Mouse (Mus musculus) lung, postnatal 0 days (tissue): ENCODE data around the gene Fhl2. TPM values are rescaled to one million over a fixed set of nuclear protein-coding genes. Genes with fewer than 3 reads are reported as not detected.

Experiments
- ATAC-seq: fragments of 200-750 bp; cut with Nextera tagmentation; 2 replicates; pipeline ENCODE4 v1.8.0; 2017; ENCODE audit warnings: moderate library complexity
- DNase-seq: peaks from one replicate; pipeline ENCODE4 v3.0.0-alpha.2; 2016; ENCODE audit warnings: low spot score
- H3K27ac ChIP-seq: fragments of 300-500 bp; sonication (generic); 2 replicates; pipeline ENCODE4 v1.5.1; 2014; ENCODE audit warnings: antibody characterized with exemption, mild to moderate bottlenecking, low read length, mixed read lengths
- H3K27me3 ChIP-seq: fragments of 300-500 bp; sonication (generic); replicated peaks from 2 replicates; pipeline ENCODE4 v1.6.1; 2014; ENCODE audit warnings: low read length, mixed read lengths; ENCODE audit not compliant: insufficient read depth
- H3K36me3 ChIP-seq: fragments of 300-500 bp; sonication (generic); 2 replicates; pipeline ENCODE4 v1.6.1; 2014; ENCODE audit warnings: low read length, mixed read lengths; ENCODE audit not compliant: insufficient read depth
- H3K4me1 ChIP-seq: fragments of 300-500 bp; sonication (generic); 2 replicates; pipeline ENCODE4 v1.6.1; 2014; ENCODE audit warnings: antibody characterized with exemption, low read depth, low read length, mixed read lengths; ENCODE audit not compliant: insufficient read depth
- H3K4me2 ChIP-seq: fragments of 300-500 bp; sonication (generic); replicated peaks from 2 replicates; pipeline ENCODE4 v1.6.1; 2014; ENCODE audit warnings: low read depth, mild to moderate bottlenecking, low read length, moderate library complexity, mixed read lengths
- H3K4me3 ChIP-seq: fragments of 300-500 bp; sonication (generic); 2 replicates; pipeline ENCODE4 v1.5.1; 2014; ENCODE audit warnings: low read depth, low read length
- H3K9ac ChIP-seq: fragments of 300-500 bp; sonication (generic); replicated peaks from 2 replicates; pipeline ENCODE4 v1.6.1; 2014; ENCODE audit warnings: low read depth, mild to moderate bottlenecking
- H3K9me3 ChIP-seq: fragments of 300-500 bp; sonication (generic); 2 replicates; pipeline ENCODE4 v1.6.1; 2016; ENCODE audit warnings: low read length, mixed read lengths
- CTCF ChIP-seq: IDR thresholded peaks from 2 replicates; pipeline ENCODE4 v1.5.1; 2016; ENCODE audit warnings: antibody characterized with exemption, mild to moderate bottlenecking
- EP300 ChIP-seq: IDR thresholded peaks from 2 replicates; pipeline ENCODE4 v1.6.1; 2016; ENCODE audit warnings: antibody characterized with exemption, mild to moderate bottlenecking, control low read depth
- WGBS: fragments of 180-500 bp; shearing (Covaris S2); extraction: QIAGEN DNeasy Blood & Tissue Kit; methylation state at CpG from one replicate; pipeline ENCODE4 v1.1.7; 2014; 5-methylcytosine and 5-hydroxymethylcytosine counted together
- polyA plus RNA-seq: library from polyadenylated mRNA; unstranded; fragments of >200 nt; fragmentation: Nextera tagmentation; extraction: Ambion mirVana; gene quantifications from 2 replicates; pipeline ENCODE4 v1.2.1, GENCODE M21; 2015

The Fhl2 gene
- polyA plus RNA-seq, 1 experiment from 2014 or later: 21.0 TPM

GRCm38 (mm10) chr1:43150225-43150624, 46.6 kb downstream of the Fhl2 start:
- H3K36me3 ChIP-seq: no peaks in the 10 kb centered on the region
- WGBS: 50% methylated on average over 3 of the region's 3 CpGs
- TF ChIP-seq EP300 (no peak), CTCF (no peak)
- no peak overlapping the region for H3K27ac ChIP-seq
- DNase-seq: no peak
- H3K4me1 ChIP-seq: no peaks in the 10 kb centered on the region
- H3K9ac ChIP-seq: no peak overlapping the region
- no peak for ATAC-seq
- H3K4me2 ChIP-seq: no peak overlapping the region
- H3K27me3 ChIP-seq: no peaks in the 10 kb centered on the region
- no peak overlapping the region for H3K4me3 ChIP-seq
- H3K9me3 ChIP-seq: no peaks in the 10 kb centered on the region

GRCm38 (mm10) chr1:43147474-43147873, 49.3 kb downstream of the Fhl2 start:
- Histone ChIP-seq H3K36me3 (no peaks in the 10 kb centered on the region), H3K4me3 (no peak overlapping the region), H3K27ac (no peak overlapping the region), H3K9me3 (no peaks in the 10 kb centered on the region), H3K9ac (no peak overlapping the region), H3K27me3 (no peaks in the 10 kb centered on the region), H3K4me2 (no peak overlapping the region), H3K4me1 (no peaks in the 10 kb centered on the region)
- DNase-seq (no peak), ATAC-seq (no peak)
- TF ChIP-seq EP300 (no peak), CTCF (no peak)
- WGBS: 73% methylated on average over 2 of the region's 2 CpGs

GRCm38 (mm10) chr1:43145388-43145787, 51.4 kb downstream of the Fhl2 start:
- no peaks in the 10 kb centered on the region for H3K9me3 ChIP-seq
- no peak overlapping the region for H3K4me2 ChIP-seq
- no peaks in the 10 kb centered on the region for H3K36me3 ChIP-seq
- H3K4me3 ChIP-seq: no peak overlapping the region
- H3K4me1 ChIP-seq: no peaks in the 10 kb centered on the region
- H3K27ac ChIP-seq: no peak overlapping the region
- TF ChIP-seq CTCF (no peak), EP300 (no peak)
- H3K27me3 ChIP-seq: no peaks in the 10 kb centered on the region
- WGBS: 50% methylated on average over 6 of the region's 6 CpGs
- H3K9ac ChIP-seq: no peak overlapping the region
- ATAC-seq (no peak), DNase-seq (no peak)

GRCm38 (mm10) chr1:43144338-43144906, 52.4 kb downstream of the Fhl2 start:
- no peaks in the 10 kb centered on the region for H3K4me1 ChIP-seq
- no peaks in the 10 kb centered on the region for H3K9me3 ChIP-seq
- TF ChIP-seq EP300: no peak
- no peak for TF ChIP-seq CTCF
- no peak overlapping the region for H3K9ac ChIP-seq
- no peak overlapping the region for H3K4me2 ChIP-seq
- no peaks in the 10 kb centered on the region for H3K27me3 ChIP-seq
- H3K36me3 ChIP-seq: no peaks in the 10 kb centered on the region
- H3K27ac ChIP-seq: no peak overlapping the region
- H3K4me3 ChIP-seq: no peak overlapping the region
- ATAC-seq: no peak
- no peak for DNase-seq
- 74% methylated on average over 8 of the region's 8 CpGs for WGBS

GRCm38 (mm10) chr1:43143791-43144190, 53.0 kb downstream of the Fhl2 start:
- no peak overlapping the region for H3K4me2 ChIP-seq
- H3K27ac ChIP-seq: no peak overlapping the region
- no peaks in the 10 kb centered on the region for H3K27me3 ChIP-seq
- no peaks in the 10 kb centered on the region for H3K9me3 ChIP-seq
- no peaks in the 10 kb centered on the region for H3K4me1 ChIP-seq
- no peak overlapping the region for H3K4me3 ChIP-seq
- H3K36me3 ChIP-seq: no peaks in the 10 kb centered on the region
- ATAC-seq (no peak), DNase-seq (no peak)
- 82% methylated on average over 4 of the region's 4 CpGs for WGBS
- TF ChIP-seq CTCF (no peak), EP300 (no peak)
- no peak overlapping the region for H3K9ac ChIP-seq

- TF ChIP-seq CTCF (peak; percentile 66), EP300 (no peak)
- peak; percentile 25 for DNase-seq
- no peak overlapping the region for H3K4me3 ChIP-seq
- no peaks in the 10 kb centered on the region for H3K36me3 ChIP-seq
- ATAC-seq: 0 out of 2 replicates have a peak, but pooled peaks have one; percentile 19
- no peak overlapping the region for H3K4me2 ChIP-seq
- H3K9me3 ChIP-seq: no peaks in the 10 kb centered on the region
- H3K9ac ChIP-seq: no peak overlapping the region
- H3K27me3 ChIP-seq: no peaks in the 10 kb centered on the region
- no peak overlapping the region for H3K27ac ChIP-seq
- 72% methylated on average over 4 of the region's 4 CpGs for WGBS
- no peaks in the 10 kb centered on the region for H3K4me1 ChIP-seq
These were observed 53.5 kb downstream of the Fhl2 start for GRCm38 (mm10) chr1:43143284-43143683.

GRCm38 (mm10) chr1:43142849-43143248, 53.9 kb downstream of the Fhl2 start:
- H3K36me3 ChIP-seq: no peaks in the 10 kb centered on the region
- H3K9me3 ChIP-seq: no peaks in the 10 kb centered on the region
- no peak overlapping the region for H3K4me2 ChIP-seq
- no peaks in the 10 kb centered on the region for H3K4me1 ChIP-seq
- WGBS: 87% methylated on average over 6 of the region's 6 CpGs
- TF ChIP-seq CTCF: no peak
- no peak for TF ChIP-seq EP300
- H3K27ac ChIP-seq: no peak overlapping the region
- H3K27me3 ChIP-seq: no peaks in the 10 kb centered on the region
- ATAC-seq (no peak), DNase-seq (no peak)
- H3K9ac ChIP-seq: no peak overlapping the region
- H3K4me3 ChIP-seq: no peak overlapping the region
